Mouse (Mus musculus) liver, embryonic 11.5 days (tissue): ENCODE measurements around the gene Gemin5. TPM values are rescaled to one million over a fixed set of nuclear protein-coding genes. Genes with fewer than 3 reads are reported as not detected.
"Not testable (repeated sequence)": the region's sequence is repeated elsewhere in the genome, so short reads cannot be mapped to it uniquely, and the experiment has no call there.

Experiments
- ATAC-seq: fragments of 200-750 bp; cut with Nextera tagmentation; replicated peaks from 2 replicates; pipeline ENCODE4 v1.8.0; 2017; ENCODE audit warnings: moderate number of reproducible peaks, mild to moderate bottlenecking, moderate TSS enrichment, moderate library complexity; ENCODE audit not compliant: low FRiP score
- DNase-seq: peaks from one replicate; pipeline ENCODE4 v3.0.0-alpha.2; 2017; ENCODE audit warnings: low spot score
- H3K27ac ChIP-seq: fragments of 300-500 bp; sonication (generic); 2 replicates; pipeline ENCODE4 v1.5.1; 2014; ENCODE audit warnings: mild to moderate bottlenecking, low read depth, low read length, control low read depth
- H3K27me3 ChIP-seq: fragments of 300-500 bp; sonication (generic); replicated peaks from 2 replicates; pipeline ENCODE4 v1.6.1; 2014; ENCODE audit warnings: low read length, mixed read lengths; ENCODE audit not compliant: control insufficient read depth, insufficient read depth
- H3K36me3 ChIP-seq: fragments of 300-500 bp; sonication (generic); 2 replicates; pipeline ENCODE4 v1.6.1; 2014; ENCODE audit warnings: mild to moderate bottlenecking, low read length, moderate library complexity, mixed read lengths; ENCODE audit not compliant: control insufficient read depth, insufficient read depth
- H3K4me1 ChIP-seq: fragments of 300-500 bp; sonication (generic); replicated peaks from 2 replicates; pipeline ENCODE4 v1.6.1; 2014; ENCODE audit warnings: low read length, mixed read lengths; ENCODE audit not compliant: control insufficient read depth, insufficient read depth
- H3K4me2 ChIP-seq: fragments of 300-500 bp; sonication (generic); 2 replicates; pipeline ENCODE4 v1.6.1; 2014; ENCODE audit warnings: mild to moderate bottlenecking, control low read depth, moderate library complexity
- H3K4me3 ChIP-seq: fragments of 300-500 bp; sonication (generic); 2 replicates; pipeline ENCODE4 v1.5.1; 2014; ENCODE audit warnings: low read depth, low read length, control low read depth
- H3K9ac ChIP-seq: fragments of 300-500 bp; sonication (generic); 2 replicates; pipeline ENCODE4 v1.6.1; 2014; ENCODE audit warnings: low read depth, low read length, control low read depth
- H3K9me3 ChIP-seq: fragments of 300-500 bp; sonication (generic); 2 replicates; pipeline ENCODE4 v1.6.1; 2016; ENCODE audit warnings: low read length, inconsistent platforms, mixed read lengths; ENCODE audit not compliant: control insufficient read depth
- WGBS: fragments of 180-500 bp; shearing (Covaris S2); extraction: QIAGEN DNeasy Blood & Tissue Kit; methylation state at CpG from one replicate; pipeline ENCODE4 v1.1.7; 2014; 5-methylcytosine and 5-hydroxymethylcytosine counted together
- polyA plus RNA-seq: library from polyadenylated mRNA; unstranded; fragments of >200 nt; fragmentation: Nextera tagmentation; extraction: Ambion mirVana; gene quantifications from 2 replicates; pipeline ENCODE4 v1.2.1, GENCODE M21; 2014

Gene Gemin5
- polyA plus RNA-seq, 1 experiment from 2014 or later: 36.6 TPM

GRCm38 (mm10) chr11:58183579-58183978 is 15.2 kb upstream of the Gemin5 start:
- Histone ChIP-seq H3K4me3 (no peak overlapping the region), H3K27me3 (no peaks in the 10 kb centered on the region), H3K9ac (no peak overlapping the region), H3K27ac (no peak overlapping the region), H3K4me2 (no peak overlapping the region), H3K36me3 (no peaks in the 10 kb centered on the region; the same call in 1 of the 2 replicates), H3K9me3 (no peaks in the 10 kb centered on the region), H3K4me1 (no peaks in the 10 kb centered on the region)
- WGBS: 88% methylated on average over 3 of the region's 3 CpGs
- ATAC-seq (no peak), DNase-seq (no peak)

GRCm38 (mm10) chr11:58180756-58181155 is 12.4 kb upstream of the Gemin5 start:
- Histone ChIP-seq H3K4me1 (no peaks in the 10 kb centered on the region), H3K4me2 (no peak overlapping the region), H3K36me3 (peaks cover 18% of the 10 kb centered on the region), H3K9me3 (no peaks in the 10 kb centered on the region), H3K27me3 (no peaks in the 10 kb centered on the region), H3K4me3 (no peak overlapping the region), H3K9ac (no peak overlapping the region), H3K27ac (no peak overlapping the region)
- ATAC-seq: no peak
- DNase-seq: no peak
- WGBS: 89% methylated on average over 7 of the region's 7 CpGs

GRCm38 (mm10) chr11:58179986-58180385 is 11.6 kb upstream of the Gemin5 start:
- ATAC-seq, H3K4me2 ChIP-seq, H3K4me3 ChIP-seq, H3K4me1 ChIP-seq, DNase-seq, H3K27ac ChIP-seq, H3K9ac ChIP-seq, H3K27me3 ChIP-seq, H3K9me3 ChIP-seq: not testable (repeated sequence)
- peaks cover 22% of the 10 kb centered on the region for H3K36me3 ChIP-seq
- 91% methylated on average over 6 of the region's 6 CpGs for WGBS

GRCm38 (mm10) chr11:58179563-58179962 is 11.2 kb upstream of the Gemin5 start:
- H3K9ac ChIP-seq: no peak overlapping the region
- H3K27ac ChIP-seq: no peak overlapping the region
- DNase-seq: peak; percentile 39
- no peak overlapping the region for H3K4me2 ChIP-seq
- peaks cover 22% of the 10 kb centered on the region for H3K36me3 ChIP-seq
- no peaks in the 10 kb centered on the region for H3K27me3 ChIP-seq
- WGBS: 18% methylated on average over 3 of the region's 3 CpGs
- H3K4me3 ChIP-seq: no peak overlapping the region
- ATAC-seq: peak; percentile 65
- no peaks in the 10 kb centered on the region for H3K4me1 ChIP-seq
- no peaks in the 10 kb centered on the region for H3K9me3 ChIP-seq

GRCm38 (mm10) chr11:58171459-58172091 is 3.2 kb upstream of the Gemin5 start, which contains the start of gene Mrpl22:
Mrpl22 (plus strand) TSS chr11:58171661.
- Histone ChIP-seq H3K4me2 (peak within 1 kb of the TSS; percentile 72), H3K36me3 (peaks cover 25% of the 10 kb centered on the region), H3K4me1 (peaks cover 10% of the 10 kb centered on the region; the same call in 1 of the 2 replicates), H3K9me3 (no peaks in the 10 kb centered on the region), H3K9ac (peak within 1 kb of the TSS; percentile 83), H3K27me3 (no peaks in the 10 kb centered on the region), H3K27ac (peak within 1 kb of the TSS; percentile 70), H3K4me3 (peak within 1 kb of the TSS; percentile 75)
- ATAC-seq (peak; percentile 76), DNase-seq (peak; percentile 95)
- WGBS: under 1% methylated on average over 34 of the region's 34 CpGs

- H3K4me1 ChIP-seq: peaks cover 10% of the 10 kb centered on the region; the same call in 1 of the 2 replicates
Measured at GRCm38 (mm10) chr11:58169666-58170065, 1.3 kb upstream of the Gemin5 start.

GRCm38 (mm10) chr11:58167822-58168166 is 545 bp downstream of the Gemin5 start:
- 1% methylated on average over 8 of the region's 8 CpGs for WGBS
- H3K27ac ChIP-seq: peak overlapping the region; percentile 76
- ATAC-seq: no peak

More at GRCm38 (mm10) chr11:58169666-58170065, 1.3 kb upstream of the Gemin5 start:
- H3K36me3 ChIP-seq: peaks cover 32% of the 10 kb centered on the region
- 69% methylated on average over 4 of the region's 4 CpGs for WGBS
- H3K9ac ChIP-seq: no peak overlapping the region
- ATAC-seq: no peak
- H3K9me3 ChIP-seq: no peaks in the 10 kb centered on the region
- no peak overlapping the region for H3K4me3 ChIP-seq
- no peak overlapping the region for H3K27ac ChIP-seq
- H3K27me3 ChIP-seq: no peaks in the 10 kb centered on the region
- no peak for DNase-seq
- no peak overlapping the region for H3K4me2 ChIP-seq

GRCm38 (mm10) chr11:58165072-58165471 is 3.3 kb downstream of the Gemin5 start:
- 93% methylated on average over 2 of the region's 2 CpGs for WGBS
- H3K4me2 ChIP-seq: no peak overlapping the region
- H3K4me3 ChIP-seq: no peak overlapping the region
- no peaks in the 10 kb centered on the region for H3K9me3 ChIP-seq
- DNase-seq: no peak
- H3K9ac ChIP-seq: no peak overlapping the region
- H3K36me3 ChIP-seq: peaks cover 46% of the 10 kb centered on the region
- peaks cover 6% of the 10 kb centered on the region; the same call in 1 of the 2 replicates for H3K4me1 ChIP-seq
- H3K27me3 ChIP-seq: no peaks in the 10 kb centered on the region
- ATAC-seq: no peak
- H3K27ac ChIP-seq: no peak overlapping the region

More at GRCm38 (mm10) chr11:58167822-58168166, 545 bp downstream of the Gemin5 start:
- peak overlapping the region; percentile 90 for H3K4me2 ChIP-seq
- H3K9ac ChIP-seq: peak overlapping the region; percentile 76
- H3K36me3 ChIP-seq: peaks cover 35% of the 10 kb centered on the region
- no peak for DNase-seq
- H3K4me3 ChIP-seq: peak overlapping the region; percentile 84
- peaks cover 9% of the 10 kb centered on the region; the same call in 1 of the 2 replicates for H3K4me1 ChIP-seq
- H3K9me3 ChIP-seq: no peaks in the 10 kb centered on the region
- no peaks in the 10 kb centered on the region for H3K27me3 ChIP-seq

GRCm38 (mm10) chr11:58156871-58157270 is 11.5 kb downstream of the Gemin5 start:
- peaks cover 51% of the 10 kb centered on the region for H3K36me3 ChIP-seq

More at GRCm38 (mm10) chr11:58156871-58157270, 11.5 kb downstream of the Gemin5 start:
- Histone ChIP-seq H3K9ac (no peak overlapping the region), H3K27ac (no peak overlapping the region), H3K27me3 (no peaks in the 10 kb centered on the region), H3K4me2 (no peak overlapping the region), H3K4me3 (no peak overlapping the region), H3K4me1 (no peaks in the 10 kb centered on the region), H3K9me3 (no peaks in the 10 kb centered on the region)
- ATAC-seq (0 out of 2 replicates have a peak, but pooled peaks have one; percentile 26), DNase-seq (no peak)
- 62% methylated on average over 3 of the region's 3 CpGs for WGBS
